ENCODE assay signal across 26 mouse cellular contexts in genomic region chr11:109919480-109919879, GRCm38 (mm10).
"Had no signal": no experiment of that assay in that cellular context is flagged by ENCODE, and none has a peak within 500 bp of the region (broad histone marks: within the 10 kb centered on the region; RNA-seq: fewer than 3 reads in every experiment).

No protein-coding gene starts in this region.

- H3K4me2 ChIP-seq: heart, embryonic 11.5 days; heart, embryonic 13.5 days; heart, embryonic 15.5 days; hindbrain, embryonic 13.5 days; hindbrain, embryonic 15.5 days; kidney, embryonic 15.5 days; limb, embryonic 12.5 days; limb, embryonic 15.5 days; liver, embryonic 12.5 days had no signal

- DNase-seq: gastrocnemius, postnatal 10 days; gastrocnemius, postnatal 36 days; heart, adult 11 months; heart, adult 2 months; heart, postnatal 14 days; heart, postnatal 36 days; kidney, adult 11 months; kidney, adult 2 months; kidney, adult 9 months; kidney, postnatal 14 days; kidney, postnatal 36 days; layer of hippocampus, adult 9-11 months; layer of hippocampus, postnatal 36 days; left cerebral cortex, postnatal 4 days had no signal

- H3K4me3 ChIP-seq: heart, adult 2 months; heart, embryonic 13.5 days; heart, embryonic 15.5 days; hindbrain, embryonic 13.5 days; hindbrain, embryonic 15.5 days; kidney, embryonic 15.5 days; limb, embryonic 12.5 days; limb, embryonic 15.5 days; liver, embryonic 12.5 days had no signal

- H3K36me3 ChIP-seq: heart, embryonic 13.5 days; heart, embryonic 15.5 days; hindbrain, embryonic 13.5 days; hindbrain, embryonic 15.5 days; kidney, embryonic 15.5 days; limb, embryonic 12.5 days; limb, embryonic 15.5 days; liver, embryonic 12.5 days had no signal

- H3K9ac ChIP-seq: heart, embryonic 13.5 days; heart, embryonic 15.5 days; hindbrain, embryonic 13.5 days; hindbrain, embryonic 15.5 days; kidney, embryonic 15.5 days; limb, embryonic 12.5 days; limb, embryonic 15.5 days; liver, embryonic 12.5 days; liver, embryonic 14.5 days had no signal

- H3K9me3 ChIP-seq: heart, embryonic 13.5 days; heart, embryonic 15.5 days; hindbrain, embryonic 13.5 days; hindbrain, embryonic 15.5 days; kidney, embryonic 15.5 days; limb, embryonic 12.5 days; limb, embryonic 15.5 days; liver, embryonic 12.5 days had no signal

- H3K27me3 ChIP-seq: heart, embryonic 13.5 days; heart, embryonic 15.5 days; hindbrain, embryonic 13.5 days; hindbrain, embryonic 15.5 days; kidney, embryonic 15.5 days; limb, embryonic 15.5 days; liver, embryonic 12.5 days had no signal

- H3K4me1 ChIP-seq: heart, embryonic 13.5 days; heart, embryonic 15.5 days; hindbrain, embryonic 13.5 days; hindbrain, embryonic 15.5 days; kidney, embryonic 15.5 days; limb, embryonic 12.5 days; limb, embryonic 15.5 days; liver, embryonic 12.5 days had no signal

- H3K27ac ChIP-seq: heart, adult 2 months; heart, embryonic 13.5 days; heart, embryonic 15.5 days; hindbrain, embryonic 13.5 days; hindbrain, embryonic 15.5 days; hindbrain, postnatal 0 days; kidney, embryonic 15.5 days; kidney, postnatal 0 days; limb, embryonic 12.5 days; limb, embryonic 15.5 days; liver, embryonic 12.5 days; liver, embryonic 14.5 days had no signal
